Mouse (Mus musculus) frontal cortex, postnatal 14 days (tissue): Measurements from ENCODE around the gene Try4.
"Not testable (repeated sequence)": the region's sequence is repeated elsewhere in the genome, so short reads cannot be mapped to it uniquely, and the experiment has no call there.

Experiments
- DNase-seq, 2 experiments: peaks; one replicate each; pipeline ENCODE4 v3.0.0; 2022; ENCODE audit warnings: low spot score in 2 of 2

Gene Try4

DNA sequence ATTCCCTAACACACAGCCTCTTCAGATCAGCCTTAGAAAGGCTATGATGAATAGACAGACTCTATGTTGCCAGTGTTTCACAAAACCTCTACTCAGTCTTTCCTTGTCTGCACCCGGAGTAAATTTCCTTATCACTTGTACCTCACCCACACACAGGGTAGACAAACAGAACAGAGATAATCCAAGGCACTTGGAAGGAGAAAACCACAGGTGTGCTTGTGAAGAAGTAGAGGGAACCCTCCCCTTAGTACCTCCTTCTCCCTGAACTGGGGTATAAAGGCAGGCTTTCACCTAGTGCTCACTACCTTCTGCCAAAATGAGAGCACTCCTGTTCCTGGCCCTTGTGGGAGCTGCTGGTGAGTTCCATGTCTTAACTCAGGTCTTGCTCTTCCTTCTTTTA is at the start of gene Try4:
Try4 (plus strand) TSS at position 301 of the 400 bp plus-strand sequence.
- no peak for DNase-seq

DNA sequence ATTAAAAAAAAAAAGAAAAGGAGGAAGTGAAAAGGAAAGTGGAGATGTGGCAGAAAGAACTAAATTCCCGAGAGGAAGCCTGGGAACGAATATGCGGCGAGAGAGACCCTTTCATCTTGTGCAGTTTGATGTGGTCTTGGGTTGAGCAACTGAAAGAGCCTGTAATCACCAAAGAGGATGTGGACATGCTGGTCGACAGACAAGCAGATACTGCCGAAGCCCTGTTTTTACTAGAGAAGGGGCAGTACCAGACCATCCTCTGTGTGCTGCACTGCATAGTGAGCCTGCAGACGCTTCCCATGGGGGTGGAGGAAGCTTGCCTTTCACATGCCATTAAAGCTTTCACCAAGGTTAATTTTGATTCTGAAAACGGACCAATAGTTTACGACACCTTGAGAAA is 48.8 kb upstream of the Try4 start:
- not testable (repeated sequence) for DNase-seq

DNA sequence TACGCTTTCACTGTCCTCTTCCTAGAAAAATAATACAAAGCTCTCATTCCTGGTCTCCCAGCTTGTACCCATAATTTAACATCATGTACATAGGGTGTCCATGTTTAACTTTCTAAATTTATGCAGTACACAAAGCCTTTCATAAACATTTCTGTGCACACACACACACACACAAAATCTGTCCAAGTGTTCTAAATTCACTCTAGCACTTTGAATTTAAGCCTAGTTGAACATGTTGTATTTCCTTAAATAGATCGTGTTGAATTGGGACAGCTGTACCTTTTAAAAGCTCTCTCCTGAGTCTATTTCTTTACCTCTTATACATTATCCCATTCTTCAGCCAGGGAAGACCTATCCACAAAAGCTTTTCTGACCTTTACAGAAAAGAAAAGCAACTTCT is 45.6 kb upstream of the Try4 start:
- no peak for DNase-seq

DNA sequence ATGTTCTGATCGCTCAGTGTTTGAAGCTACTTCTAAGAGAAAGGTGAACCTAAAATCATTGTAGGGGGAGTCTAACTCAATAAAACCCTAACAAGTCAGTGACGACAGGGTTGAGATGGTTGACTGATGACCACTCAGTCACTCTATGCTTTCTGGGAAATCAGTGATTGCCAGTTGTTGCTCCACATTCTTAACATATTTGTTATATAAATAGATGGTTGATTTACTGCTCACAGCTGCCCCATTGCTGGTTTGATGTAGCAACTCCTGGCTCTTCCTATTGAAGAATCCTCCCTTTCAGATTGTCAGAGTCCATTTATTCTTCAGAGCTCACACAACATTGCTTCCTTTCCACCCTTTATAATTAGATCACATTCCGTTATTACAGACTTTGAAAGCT is 44.6 kb upstream of the Try4 start:
- no peak for DNase-seq

DNA sequence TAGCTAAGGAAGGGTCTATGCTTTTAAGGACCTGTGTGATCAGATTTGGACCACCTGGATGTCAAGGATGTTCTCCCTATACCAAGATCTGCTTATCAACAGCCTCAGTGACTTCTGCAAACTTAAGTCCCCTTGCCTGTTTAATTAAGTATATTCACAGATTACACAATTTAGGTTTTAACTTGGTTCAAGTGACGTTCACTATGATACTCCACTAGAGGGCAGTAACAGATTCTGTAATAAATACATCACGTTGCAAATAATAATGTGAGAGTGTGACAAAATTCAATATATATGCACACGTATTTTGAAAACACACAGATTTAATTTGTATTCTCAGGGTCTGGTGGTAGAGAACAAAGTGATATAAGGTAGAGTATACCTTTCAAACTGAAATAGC is 39.3 kb upstream of the Try4 start:
- DNase-seq: no peak

DNA sequence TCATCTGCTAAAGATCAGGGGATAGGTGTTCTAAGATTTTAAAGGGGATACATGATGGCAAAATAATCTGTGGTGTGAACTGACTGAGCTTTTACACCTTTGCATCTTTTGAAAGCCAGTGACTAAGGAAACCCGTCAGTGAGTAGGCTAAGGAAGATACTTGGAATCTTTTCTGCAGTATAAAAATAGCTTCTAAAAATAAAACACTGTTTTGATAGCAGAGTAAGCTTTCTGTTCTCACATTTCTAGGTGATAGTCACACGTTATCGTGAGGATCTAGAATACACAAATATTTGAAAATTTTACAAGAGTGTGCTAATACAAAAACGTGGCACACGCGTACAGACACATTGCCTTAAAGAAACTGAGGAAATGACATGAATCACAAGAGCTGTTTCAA is 35.9 kb upstream of the Try4 start:
- DNase-seq: no peak

DNA sequence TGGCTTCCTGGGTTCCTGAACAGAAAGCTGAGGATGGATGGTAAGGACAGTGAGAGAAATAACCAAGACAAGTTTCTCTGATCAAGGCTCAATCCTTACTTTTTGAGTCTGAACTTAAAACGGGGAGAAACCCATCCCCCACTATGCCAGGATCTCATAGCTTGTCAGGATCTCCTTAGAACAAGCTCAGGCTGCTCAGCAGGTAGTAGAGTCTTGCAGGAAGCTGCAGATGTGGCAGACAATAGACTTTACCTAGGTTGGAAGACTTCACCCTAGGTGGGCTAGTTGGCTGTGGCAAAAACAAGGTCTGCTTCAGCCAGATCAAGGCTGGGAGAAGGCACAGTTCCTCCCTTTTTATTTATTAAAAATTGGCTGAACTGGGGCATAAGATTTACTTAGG is 3.8 kb upstream of the Try4 start:
- DNase-seq: no peak

DNA sequence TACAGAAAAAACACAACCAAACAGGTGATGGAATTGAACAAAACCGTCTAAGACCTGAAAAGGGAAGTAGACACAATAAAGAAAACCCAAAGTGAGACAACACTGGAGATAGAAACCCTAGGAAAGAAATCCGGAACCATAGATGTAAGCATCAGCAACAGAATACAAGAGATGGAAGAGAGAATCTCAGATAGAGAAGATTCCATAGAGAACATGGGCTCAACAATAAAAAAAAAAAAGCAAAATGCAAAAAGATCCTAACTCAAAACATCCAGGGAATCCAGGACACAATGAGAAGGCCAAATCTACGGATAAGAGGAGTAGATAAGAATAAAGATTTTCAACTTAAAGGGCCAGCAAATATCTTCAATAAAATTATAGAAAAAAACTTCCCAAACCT is 14.7 kb downstream of the Try4 start, which contains the start of gene Try5:
Try5 (minus strand) TSS at position 101 of the 400 bp plus-strand sequence.
- not testable (repeated sequence) for DNase-seq

DNA sequence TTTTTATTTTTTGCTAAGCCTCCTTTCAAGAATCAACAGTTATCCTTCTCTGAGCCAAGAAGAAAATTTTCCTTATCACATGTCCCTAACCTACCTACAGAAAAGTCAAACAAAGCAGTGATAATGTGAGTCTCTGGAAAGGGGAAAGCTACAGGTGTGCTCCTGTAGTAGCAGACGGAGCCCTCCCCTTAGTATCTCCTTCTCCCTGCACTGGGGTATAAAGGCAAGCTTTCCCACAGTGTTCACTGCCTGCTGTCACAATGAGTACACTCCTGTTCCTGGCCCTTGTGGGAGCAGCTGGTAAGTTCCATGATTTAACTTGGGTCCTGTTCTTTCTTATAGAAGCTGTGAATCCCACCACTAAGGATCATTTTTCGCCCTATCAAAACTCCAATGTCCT is 51.9 kb downstream of the Try4 start, which contains the start of gene Try10:
Try10 (plus strand) TSS at position 174 of the 400 bp plus-strand sequence.
- DNase-seq: no peak
